Comparison of ENCODE assay signal across 10 mouse cellular contexts in genomic region chr13:96435793-96436192, GRCm38 (mm10). TPM values are rescaled to one million over a fixed set of nuclear protein-coding genes. Genes with fewer than 3 reads are reported as not detected.
A peak's percentile ranks its signal among the peaks of the same experiment; 100 is the strongest.
DNase-seq lines count a peak whose midpoint lies in the region; ATAC-seq lines count a peak whose summit lies in the region.
"Had no signal": no experiment of that assay in that cellular context is flagged by ENCODE, and none has a peak within 500 bp of the region (broad histone marks: within the 10 kb centered on the region; RNA-seq: fewer than 3 reads in every experiment).

No protein-coding gene starts in this region.

- no peak overlapping the region for H3K27ac ChIP-seq in lung, embryonic 16.5 days (ENCODE audit: low read length)
- H3K27ac ChIP-seq in heart, embryonic 10.5 days = peak overlapping the region; percentile 65
- peak overlapping the region; percentile 1; the same call in 1 of the 2 replicates for H3K27ac ChIP-seq in kidney, embryonic 15.5 days

- H3K4me1 ChIP-seq in lung, embryonic 16.5 days (replicated peaks; ENCODE audit: control insufficient read depth, insufficient read depth, low read length) = peaks cover 31% of the 10 kb centered on the region
- H3K4me1 ChIP-seq in heart, embryonic 10.5 days = peaks cover 46% of the 10 kb centered on the region
- peaks cover 44% of the 10 kb centered on the region for H3K4me1 ChIP-seq in kidney, embryonic 15.5 days

- DNase-seq in lung, postnatal 25 days (ENCODE audit: low spot score) = no peak
- no peak for DNase-seq in heart, embryonic 10.5 days (ENCODE audit: low spot score)
- peak; percentile 55 for DNase-seq in retina, postnatal 1 day
- no peak for DNase-seq in c-Kit-positive CD71-positive TER-119-positive erythroid progenitor cells, embryonic 14.5 days (ENCODE audit: low spot score)
- no peak for DNase-seq in right cerebral cortex, postnatal 4 days
- DNase-seq: cerebellum, adult 11 months had no signal

- no peak for ATAC-seq in lung, embryonic 16.5 days (ENCODE audit: low read depth)
- ATAC-seq in kidney, embryonic 15.5 days (replicated peaks; ENCODE audit: low FRiP score) = no peak; the same call in 1 of the 2 replicates
- no peak for ATAC-seq in megakaryocyte-erythroid progenitor cell, adult 5-6 weeks (replicated peaks; ENCODE audit: low FRiP score, low TSS enrichment, poor library complexity, severe bottlenecking)

- no peak overlapping the region for H3K9ac ChIP-seq in lung, embryonic 16.5 days (ENCODE audit: low read length)
- H3K9ac ChIP-seq in kidney, embryonic 15.5 days = no peak overlapping the region

- H3K27me3 ChIP-seq in lung, embryonic 16.5 days (ENCODE audit: control insufficient read depth, insufficient read depth, low read depth, low read length) = no peaks in the 10 kb centered on the region
- no peaks in the 10 kb centered on the region for H3K27me3 ChIP-seq in heart, embryonic 10.5 days (ENCODE audit: insufficient read depth, poor library complexity, severe bottlenecking)
- no peaks in the 10 kb centered on the region for H3K27me3 ChIP-seq in kidney, embryonic 15.5 days

- WGBS in lung, embryonic 16.5 days = 34% methylated on average over 13 of the region's 13 CpGs
- WGBS in heart, embryonic 10.5 days = 18% methylated on average over 13 of the region's 13 CpGs
- 18% methylated on average over 13 of the region's 13 CpGs for WGBS in kidney, embryonic 15.5 days

- no peaks in the 10 kb centered on the region for H3K36me3 ChIP-seq in lung, embryonic 16.5 days (ENCODE audit: control insufficient read depth, insufficient read depth, low read length)
- H3K36me3 ChIP-seq in heart, embryonic 10.5 days = no peaks in the 10 kb centered on the region
- H3K36me3 ChIP-seq in kidney, embryonic 15.5 days = no peaks in the 10 kb centered on the region

- 0 out of 2 replicates have a peak overlapping the region, but pooled peaks have one; percentile 16 for H3K4me2 ChIP-seq in lung, embryonic 16.5 days (ENCODE audit: low read depth, low read length)
- H3K4me2 ChIP-seq in kidney, embryonic 15.5 days = peak overlapping the region; percentile 38

- H3K4me3 ChIP-seq in lung, embryonic 16.5 days (ENCODE audit: low read length) = no peak overlapping the region
- H3K4me3 ChIP-seq in heart, embryonic 10.5 days = peak overlapping the region; percentile 27
- no peak overlapping the region for H3K4me3 ChIP-seq in kidney, embryonic 15.5 days (replicated peaks)

- no peaks in the 10 kb centered on the region for H3K9me3 ChIP-seq in lung, embryonic 16.5 days (ENCODE audit: control insufficient read depth, low read length)
- H3K9me3 ChIP-seq in heart, embryonic 10.5 days = no peaks in the 10 kb centered on the region
- H3K9me3 ChIP-seq in kidney, embryonic 15.5 days (replicated peaks) = no peaks in the 10 kb centered on the region

RNA-seq across cellular contexts. Expression of gene Ankdd1b, which starts 35.2 kb away (rescaled TPM):
- polyA plus RNA-seq in lung, embryonic 16.5 days (2015; fragmentation: Nextera tagmentation; extraction: Ambion mirVana) = 0.13 TPM in 1 of 2 replicates, not detected in the other
- polyA plus RNA-seq in heart, embryonic 10.5 days (2016; fragmentation: Nextera tagmentation; extraction: Ambion mirVana) = 0.24 and 0.31 TPM in 2 replicates
- polyA plus RNA-seq in kidney, embryonic 15.5 days (2015; fragmentation: Nextera tagmentation; extraction: Ambion mirVana) = 0.17 and 0.22 TPM in 2 replicates
- total RNA-seq in megakaryocyte-erythroid progenitor cell, adult 5-6 weeks (2014; fragmentation: Nextera tagmentation) = not detected in 2 replicates
- total RNA-seq in megakaryocyte-erythroid progenitor cell, adult 5-6 weeks (2017) = 1.3 TPM in 1 of 2 replicates, not detected in the other

RNA-seq across cellular contexts. Expression of gene Poc5, which starts 47.7 kb away (rescaled TPM):
- polyA plus RNA-seq in lung, embryonic 16.5 days (2015; fragmentation: Nextera tagmentation; extraction: Ambion mirVana) = 16.7 and 20.4 TPM in 2 replicates
- 13.3 TPM in 2 replicates for polyA plus RNA-seq in heart, embryonic 10.5 days (2016; fragmentation: Nextera tagmentation; extraction: Ambion mirVana)
- 11.9 and 12.5 TPM in 2 replicates for polyA plus RNA-seq in kidney, embryonic 15.5 days (2015; fragmentation: Nextera tagmentation; extraction: Ambion mirVana)
- 11.5 and 29.5 TPM in 2 replicates for total RNA-seq in megakaryocyte-erythroid progenitor cell, adult 5-6 weeks (2014; fragmentation: Nextera tagmentation)
- total RNA-seq in megakaryocyte-erythroid progenitor cell, adult 5-6 weeks (2017) = 15.1 and 15.6 TPM in 2 replicates

RNA-seq across cellular contexts. Expression of gene Gm17622, which starts 54.7 kb away (rescaled TPM):
- not detected in 2 replicates for polyA plus RNA-seq in lung, embryonic 16.5 days (2015; fragmentation: Nextera tagmentation; extraction: Ambion mirVana)
- polyA plus RNA-seq in heart, embryonic 10.5 days (2016; fragmentation: Nextera tagmentation; extraction: Ambion mirVana) = not detected in 2 replicates
- not detected in 2 replicates for polyA plus RNA-seq in kidney, embryonic 15.5 days (2015; fragmentation: Nextera tagmentation; extraction: Ambion mirVana)
- total RNA-seq in megakaryocyte-erythroid progenitor cell, adult 5-6 weeks (2014; fragmentation: Nextera tagmentation) = not detected in 2 replicates
- total RNA-seq in megakaryocyte-erythroid progenitor cell, adult 5-6 weeks (2017) = not detected in 2 replicates
- polyA plus RNA-seq: testis, adult 2 months had no signal
